Mouse (Mus musculus) hindbrain, embryonic 11.5 days (tissue): ENCODE measurements at regions not wholly inside any gene's neighbourhood (a gene's known extent, or its start where the extent isn't known, plus 50 kb on each side); places are given as distances from the start of the nearest gene placed in this dataset.

Experiments
- ATAC-seq: fragments of 200-750 bp; cut with Nextera tagmentation; 2 replicates; pipeline ENCODE4 v1.8.0; 2017; ENCODE audit warnings: mild to moderate bottlenecking, moderate TSS enrichment, moderate library complexity; ENCODE audit not compliant: low FRiP score
- DNase-seq: peaks from one replicate; pipeline ENCODE4 v3.0.0-alpha.2; 2015; ENCODE audit warnings: low spot score
- H3K27ac ChIP-seq: fragments of 300-500 bp; sonication (generic); 2 replicates; pipeline ENCODE4 v1.5.1; 2014; ENCODE audit warnings: mild to moderate bottlenecking, low read depth, low read length
- H3K27me3 ChIP-seq: fragments of 300-500 bp; sonication (generic); 2 replicates; pipeline ENCODE4 v1.6.1; 2014; ENCODE audit warnings: mild to moderate bottlenecking, low read length, moderate library complexity, mixed read lengths; ENCODE audit not compliant: control insufficient read depth, insufficient read depth
- H3K36me3 ChIP-seq: fragments of 300-500 bp; sonication (generic); 2 replicates; pipeline ENCODE4 v1.6.1; 2014; ENCODE audit warnings: mild to moderate bottlenecking, low read length, moderate library complexity, mixed read lengths; ENCODE audit not compliant: control insufficient read depth, insufficient read depth
- H3K4me1 ChIP-seq: fragments of 300-500 bp; sonication (generic); replicated peaks from 2 replicates; pipeline ENCODE4 v1.6.1; 2014; ENCODE audit warnings: low read length, mixed read lengths; ENCODE audit not compliant: control insufficient read depth, insufficient read depth
- H3K4me2 ChIP-seq: fragments of 300-500 bp; sonication (generic); replicated peaks from 2 replicates; pipeline ENCODE4 v1.6.1; 2014; ENCODE audit warnings: mild to moderate bottlenecking, low read depth, low read length
- H3K4me3 ChIP-seq: fragments of 300-500 bp; sonication (generic); 2 replicates; pipeline ENCODE4 v1.5.1; 2014; ENCODE audit warnings: low read depth, low read length
- H3K9ac ChIP-seq: fragments of 300-500 bp; sonication (generic); 2 replicates; pipeline ENCODE4 v1.6.1; 2014; ENCODE audit warnings: low read depth, low read length
- H3K9me3 ChIP-seq: fragments of 300-500 bp; sonication (generic); 2 replicates; pipeline ENCODE4 v1.6.1; 2016; ENCODE audit warnings: low read length; ENCODE audit not compliant: control insufficient read depth
- WGBS: fragments of 180-500 bp; shearing (Covaris S2); extraction: QIAGEN DNeasy Blood & Tissue Kit; methylation state at CpG from one replicate; pipeline ENCODE4 v1.1.7; 2014; 5-methylcytosine and 5-hydroxymethylcytosine counted together

DNA sequence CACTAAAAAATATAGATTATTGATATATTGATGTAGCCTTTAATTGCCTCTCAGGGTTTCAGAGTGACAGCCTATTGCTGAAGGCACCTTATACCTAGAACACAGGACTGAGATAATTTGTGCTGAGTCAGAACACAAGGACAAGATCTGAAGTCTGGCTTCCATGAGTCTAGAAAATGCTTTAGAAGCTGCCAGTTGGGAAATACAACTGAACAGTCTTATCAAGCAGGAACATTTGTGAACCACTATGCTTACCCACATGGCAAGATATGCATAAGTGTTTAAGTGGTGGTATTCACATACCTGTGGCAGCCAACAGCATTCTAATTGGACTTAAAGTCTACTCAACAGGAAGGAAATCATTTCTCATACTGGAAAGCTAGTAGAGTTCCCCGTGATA lies 202.1 kb upstream of the Tpm3-rs7 start:
- DNase-seq (no peak), ATAC-seq (no peak)
- Histone ChIP-seq H3K36me3 (no peaks in the 10 kb centered on the region), H3K27me3 (no peaks in the 10 kb centered on the region), H3K4me3 (no peak overlapping the region), H3K9me3 (no peaks in the 10 kb centered on the region), H3K4me1 (no peaks in the 10 kb centered on the region), H3K27ac (no peak overlapping the region), H3K9ac (no peak overlapping the region), H3K4me2 (no peak overlapping the region)
- WGBS = 92% methylated on average over 1 of the region's 1 CpGs

DNA sequence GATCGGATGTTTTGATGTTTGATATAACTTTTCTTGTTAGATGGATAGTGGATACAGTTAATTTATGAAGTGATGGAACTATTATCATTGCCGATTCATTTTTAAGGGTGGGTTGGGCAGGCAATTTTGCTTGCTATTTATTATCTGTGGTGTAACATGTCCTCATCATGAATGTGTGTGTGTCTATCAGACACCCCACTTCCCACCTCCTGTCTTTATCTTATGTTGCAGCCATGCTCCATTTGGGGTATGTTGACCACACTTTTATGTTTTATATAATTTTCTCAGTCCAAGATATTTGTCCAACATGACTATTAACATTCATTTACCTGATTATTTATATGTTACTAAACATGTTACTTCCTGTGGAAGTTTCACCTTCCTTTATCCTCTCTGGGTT lies 175.6 kb upstream of the Tpm3-rs7 start:
- H3K4me2 ChIP-seq = no peak overlapping the region
- no peaks in the 10 kb centered on the region for H3K36me3 ChIP-seq
- no peak for ATAC-seq
- 86% methylated on average over 2 of the region's 2 CpGs for WGBS
- no peak overlapping the region for H3K27ac ChIP-seq
- H3K9ac ChIP-seq = no peak overlapping the region
- H3K4me1 ChIP-seq = no peaks in the 10 kb centered on the region
- H3K4me3 ChIP-seq = no peak overlapping the region
- DNase-seq = no peak
- no peaks in the 10 kb centered on the region for H3K9me3 ChIP-seq
- no peaks in the 10 kb centered on the region for H3K27me3 ChIP-seq

DNA sequence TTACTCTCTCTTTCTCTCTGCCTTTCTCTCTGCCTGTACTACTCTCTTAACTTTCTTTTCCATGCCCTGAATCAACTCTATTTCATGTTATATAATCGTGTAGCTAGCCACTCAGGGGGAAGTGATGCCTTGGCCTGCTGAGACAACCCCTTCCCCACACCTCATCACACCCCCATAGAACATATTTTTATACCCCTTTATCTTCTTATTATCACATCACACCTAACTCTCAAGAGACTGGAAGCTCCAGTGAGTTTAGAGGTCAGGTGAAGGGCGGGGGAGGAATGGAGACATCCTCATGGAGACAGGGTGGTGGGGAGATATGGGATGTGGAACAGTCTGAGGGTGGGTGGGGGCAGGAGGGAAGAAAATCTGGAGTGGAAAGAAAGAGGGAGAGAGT lies 145.8 kb upstream of the Tpm3-rs7 start:
- ATAC-seq = no peak

DNA sequence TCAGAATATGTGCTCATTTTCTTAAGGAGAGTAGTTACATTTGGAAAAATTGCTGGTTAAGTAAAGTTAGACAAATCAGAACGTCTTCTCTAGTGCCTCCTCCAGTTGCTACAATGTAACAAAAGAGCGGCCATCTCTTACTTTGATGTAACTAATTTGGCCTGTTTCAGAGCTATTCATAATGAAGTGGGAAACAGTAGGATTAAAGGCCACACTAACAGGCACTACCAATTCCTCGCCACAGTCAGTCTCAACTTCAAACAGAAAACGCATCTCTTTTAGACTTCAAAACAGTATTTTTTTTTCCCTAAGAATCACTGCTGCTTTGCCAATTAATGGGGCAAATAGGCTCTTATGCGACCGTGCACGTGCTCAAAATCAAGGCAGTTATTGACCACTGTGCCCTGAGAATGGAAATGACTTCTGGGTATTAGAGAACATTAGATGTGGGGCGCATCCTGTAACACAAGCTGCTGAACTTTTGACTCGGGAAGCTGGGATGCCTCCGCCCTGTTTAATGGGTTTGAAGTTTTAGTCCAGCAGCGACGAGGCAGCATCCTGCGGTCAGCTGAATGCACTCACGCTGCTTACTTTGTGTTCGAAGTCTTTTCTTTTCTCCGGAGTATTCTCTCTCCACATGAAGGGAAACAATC lies 131.9 kb upstream of the Tpm3-rs7 start:
- DNase-seq = peak; percentile 35
- Histone ChIP-seq H3K4me1 (no peaks in the 10 kb centered on the region), H3K9ac (no peak overlapping the region), H3K27ac (no peak overlapping the region), H3K36me3 (no peaks in the 10 kb centered on the region), H3K27me3 (no peaks in the 10 kb centered on the region), H3K4me2 (peak overlapping the region; percentile 19; the same call in 1 of the 2 replicates), H3K4me3 (no peak overlapping the region), H3K9me3 (no peaks in the 10 kb centered on the region)
- ATAC-seq = peak; percentile 79
- 24% methylated on average over 16 of the region's 16 CpGs for WGBS

More for the DNA sequence above, 145.8 kb upstream of the Tpm3-rs7 start:
- Histone ChIP-seq H3K27ac (no peak overlapping the region), H3K4me3 (no peak overlapping the region), H3K4me1 (no peaks in the 10 kb centered on the region), H3K36me3 (no peaks in the 10 kb centered on the region), H3K9ac (no peak overlapping the region), H3K27me3 (no peaks in the 10 kb centered on the region), H3K4me2 (no peak overlapping the region), H3K9me3 (no peaks in the 10 kb centered on the region)
- 82% methylated on average over 2 of the region's 2 CpGs for WGBS
- no peak for DNase-seq

DNA sequence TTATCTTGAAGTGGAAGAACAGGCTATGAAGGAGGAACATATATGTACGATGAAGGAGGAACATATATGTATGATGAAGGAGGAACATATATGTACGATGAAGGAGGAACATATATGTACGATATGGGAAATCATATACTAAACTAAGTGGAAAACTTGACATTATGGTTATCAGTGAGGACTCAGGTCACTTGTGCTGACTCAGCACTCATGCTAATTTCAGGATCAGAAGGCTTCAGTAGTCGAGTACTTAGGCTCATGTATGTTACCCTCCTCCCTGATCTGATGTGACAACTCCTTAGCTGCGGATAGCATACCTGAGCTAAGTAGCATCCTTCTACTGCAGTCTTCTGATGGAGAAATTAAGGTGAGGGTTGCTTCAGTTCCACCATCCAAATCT lies 102.4 kb upstream of the Tpm3-rs7 start:
- no peaks in the 10 kb centered on the region for H3K36me3 ChIP-seq
- H3K4me2 ChIP-seq = no peak overlapping the region
- no peaks in the 10 kb centered on the region for H3K9me3 ChIP-seq
- H3K9ac ChIP-seq = no peak overlapping the region
- ATAC-seq = no peak
- DNase-seq = no peak
- H3K4me3 ChIP-seq = no peak overlapping the region
- no peaks in the 10 kb centered on the region for H3K4me1 ChIP-seq
- H3K27ac ChIP-seq = no peak overlapping the region
- 92% methylated on average over 5 of the region's 5 CpGs for WGBS
- no peaks in the 10 kb centered on the region for H3K27me3 ChIP-seq
